Mouse (Mus musculus): ENCODE data around the gene Slc24a3.

DNA sequence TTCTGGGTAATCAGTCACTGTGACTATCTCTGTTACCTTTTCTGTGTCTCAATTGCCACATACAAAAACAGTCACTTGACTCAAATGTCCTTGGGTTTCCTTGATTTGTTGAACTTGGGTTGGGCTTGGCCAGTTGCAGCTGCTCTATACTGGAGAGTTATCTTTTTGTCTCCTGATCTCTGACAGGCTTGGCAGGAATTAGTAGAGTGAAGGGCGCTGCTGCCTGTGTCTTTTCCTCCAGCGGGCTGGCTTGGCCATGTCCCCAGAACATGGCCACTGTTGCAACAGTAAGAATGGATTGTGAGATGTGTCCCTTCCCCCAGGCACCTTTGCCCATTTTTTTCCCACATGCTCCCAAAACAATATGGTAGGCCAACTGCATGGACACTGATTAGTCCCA is 340.1 kb downstream of the Slc24a3 start:
- TF ChIP-seq CTCF (IDR thresholded peaks at IDR 0.05; ENCODE audit: insufficient read depth, low read depth, low read length) (no peak), POLR2A (IDR thresholded peaks at IDR 0.05; ENCODE audit: insufficient read depth, low read depth, low read length) (no peak)
